Mouse (Mus musculus) bone marrow macrophage, adult 2 months (primary cell): ENCODE data around the gene Abca2. TPM values are rescaled to one million over a fixed set of nuclear protein-coding genes. Genes with fewer than 3 reads are reported as not detected.

Experiments
- H3K27ac ChIP-seq: 2 replicates; pipeline ENCODE4 v1.5.1; 2012; ENCODE audit warnings: low read depth, low read length; ENCODE audit not compliant: insufficient read depth
- H3K4me1 ChIP-seq: 2 replicates; pipeline ENCODE4 v1.6.1; 2012; ENCODE audit warnings: low read length; ENCODE audit not compliant: control insufficient read depth, insufficient read depth
- H3K4me3 ChIP-seq: 2 replicates; pipeline ENCODE4 v1.5.1; 2012; ENCODE audit warnings: mild to moderate bottlenecking, low read length, moderate library complexity; ENCODE audit not compliant: insufficient read depth
- CTCF ChIP-seq: IDR thresholded peaks from 2 replicates; pipeline ENCODE4 v1.5.1; 2012; ENCODE audit warnings: low read depth, mild to moderate bottlenecking, low read length, moderate library complexity
- POLR2A ChIP-seq: IDR thresholded peaks from 2 replicates; pipeline ENCODE4 v1.6.1; 2012; ENCODE audit warnings: mild to moderate bottlenecking, low read depth, low read length, borderline replicate concordance
- polyA plus RNA-seq: library from polyadenylated mRNA; stranded (reverse); fragments of >200 nt; gene quantifications from 2 replicates; pipeline ENCODE4 v1.2.4, GENCODE M21; 2012; ENCODE audit not compliant: missing spikeins, insufficient read depth, insufficient read length

The Abca2 gene
- polyA plus RNA-seq, 1 experiment: 16.4 TPM

GRCm38 (mm10) chr2:25425481-25425880 is 3.0 kb upstream of the Abca2 start:
- peaks cover 28% of the 10 kb centered on the region for H3K4me1 ChIP-seq
- H3K4me3 ChIP-seq: no peak overlapping the region
- no peak for TF ChIP-seq CTCF
- no peak for TF ChIP-seq POLR2A
- no peak overlapping the region for H3K27ac ChIP-seq

DNA sequence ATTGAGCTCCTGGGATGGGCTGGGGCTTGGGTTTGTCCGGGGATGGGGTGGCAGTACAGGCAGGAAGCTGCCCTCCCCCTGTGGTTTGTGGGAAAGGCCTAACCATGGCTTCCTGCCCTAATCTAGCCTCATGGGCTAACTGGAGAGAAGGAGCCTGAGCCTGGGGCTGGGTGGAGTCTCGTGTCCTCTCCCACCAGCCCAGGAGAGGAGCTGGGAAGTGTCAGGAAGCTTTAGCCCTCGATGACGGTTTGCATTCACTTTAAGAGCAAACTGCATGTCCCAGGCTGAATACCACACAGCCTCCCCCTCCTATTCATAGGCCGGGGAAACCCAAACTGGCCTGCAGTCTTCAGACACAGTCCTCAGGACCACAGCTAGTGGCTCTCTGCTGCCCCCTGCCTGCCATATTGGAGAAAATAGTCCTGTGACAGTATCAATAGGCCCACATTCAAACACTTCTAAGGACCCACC is 1.7 kb upstream of the Abca2 start:
- no peak overlapping the region for H3K4me3 ChIP-seq
- H3K4me1 ChIP-seq: peaks cover 28% of the 10 kb centered on the region
- TF ChIP-seq CTCF (peak; percentile 83), POLR2A (no peak)
- H3K27ac ChIP-seq: peak overlapping the region; percentile 15; the same call in 1 of the 2 replicates

DNA sequence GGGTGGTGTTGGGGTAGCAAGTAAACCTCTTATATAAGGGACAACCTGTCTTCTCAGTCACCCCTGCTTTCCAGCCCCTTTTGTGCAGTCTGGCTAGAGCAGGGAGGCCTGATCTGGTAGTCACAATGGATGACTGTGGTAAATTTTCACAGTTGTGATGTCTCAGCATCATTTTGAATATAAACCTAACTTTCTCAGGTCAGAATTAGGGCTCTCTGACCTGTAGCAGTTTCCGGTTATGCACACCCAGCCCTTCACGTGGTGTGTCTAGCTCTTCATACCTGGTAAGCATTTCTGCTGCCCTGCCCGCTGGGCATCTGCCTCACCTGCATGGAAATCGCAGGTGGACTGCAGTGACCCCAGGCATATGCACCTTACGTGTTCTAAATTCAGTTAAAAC is 1.2 kb upstream of the Abca2 start:
- H3K4me1 ChIP-seq: peaks cover 26% of the 10 kb centered on the region
- TF ChIP-seq POLR2A (no peak), CTCF (no peak)
- H3K27ac ChIP-seq: no peak overlapping the region
- H3K4me3 ChIP-seq: no peak overlapping the region

GRCm38 (mm10) chr2:25429435-25430180 is 1.1 kb downstream of the Abca2 start:
- H3K4me3 ChIP-seq: peak overlapping the region; percentile 77
- no peak overlapping the region for H3K27ac ChIP-seq
- peaks cover 10% of the 10 kb centered on the region for H3K4me1 ChIP-seq
- TF ChIP-seq POLR2A: no peak
- TF ChIP-seq CTCF: no peak

GRCm38 (mm10) chr2:25430395-25431233 is 2.1 kb downstream of the Abca2 start:
- TF ChIP-seq CTCF (no peak), POLR2A (no peak)
- Histone ChIP-seq H3K4me3 (no peak overlapping the region), H3K27ac (no peak overlapping the region)

DNA sequence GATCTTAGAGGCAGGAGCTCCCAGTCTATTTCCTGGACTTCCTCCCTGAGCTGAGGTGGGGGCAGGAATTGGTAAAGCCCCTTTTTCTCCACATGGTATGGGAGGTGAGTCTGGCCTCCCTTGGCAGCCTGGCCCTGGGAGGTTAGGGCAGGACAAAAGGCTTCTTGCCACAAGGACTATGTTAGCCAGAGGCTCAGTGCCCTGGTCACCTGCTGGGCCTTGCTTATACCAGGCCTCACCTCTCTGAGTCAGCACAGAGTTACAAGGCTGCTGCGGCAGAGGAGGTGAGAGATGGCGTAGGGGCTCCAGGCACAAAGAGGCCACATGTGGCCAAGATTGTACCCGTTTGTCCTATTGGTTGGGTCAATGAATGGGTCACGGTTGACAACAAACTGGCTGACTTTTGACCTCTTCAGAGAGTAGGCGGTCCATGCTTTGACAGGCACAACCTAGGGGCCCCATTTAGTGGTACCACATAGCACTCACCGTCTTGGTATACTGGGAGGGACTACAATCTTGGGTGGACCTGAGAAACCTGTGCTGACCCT is 2.9 kb downstream of the Abca2 start:
- peaks cover 7% of the 10 kb centered on the region for H3K4me1 ChIP-seq
- TF ChIP-seq POLR2A: no peak
- no peak overlapping the region for H3K4me3 ChIP-seq
- H3K27ac ChIP-seq: no peak overlapping the region

More at GRCm38 (mm10) chr2:25430395-25431233, 2.1 kb downstream of the Abca2 start:
- H3K4me1 ChIP-seq: peaks cover 10% of the 10 kb centered on the region

DNA sequence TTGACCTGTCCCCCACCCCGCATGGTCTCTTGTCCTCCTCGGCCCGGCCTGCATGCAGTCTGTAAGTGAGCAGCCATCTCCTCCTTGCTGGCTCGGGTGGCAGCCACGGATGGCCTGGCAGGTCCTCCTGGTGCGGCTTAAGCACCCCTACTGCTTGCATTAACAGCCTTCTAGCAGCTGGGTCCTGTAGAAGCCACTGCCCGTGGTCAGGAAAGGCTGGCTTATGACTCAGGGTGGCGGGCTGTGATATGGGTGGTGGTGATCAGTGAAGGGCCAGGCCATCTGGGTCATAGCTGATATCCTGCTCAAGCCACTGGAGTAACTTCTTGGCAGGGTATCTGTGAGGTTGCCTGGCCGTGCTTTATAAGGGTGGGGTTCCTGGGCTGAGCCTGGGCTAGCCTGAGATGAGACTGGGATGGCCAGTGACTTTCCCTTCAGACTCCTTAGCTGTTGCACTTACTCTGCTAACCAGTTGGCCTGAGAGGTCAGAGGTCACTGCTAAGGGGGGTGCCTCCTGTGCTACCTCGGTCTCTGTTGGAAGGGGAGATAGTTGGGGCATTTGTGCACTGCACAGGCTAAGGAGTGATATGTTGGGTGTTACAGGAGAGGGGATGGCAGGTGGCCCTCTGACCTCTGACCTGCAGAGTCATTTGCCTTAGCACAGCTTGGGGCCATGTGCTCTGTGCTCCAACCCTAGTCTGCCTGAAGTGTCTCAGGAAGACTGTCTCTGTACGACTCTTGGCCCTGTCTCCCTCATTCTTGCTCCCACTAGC is 4.0 kb downstream of the Abca2 start:
- Histone ChIP-seq H3K27ac (no peak overlapping the region), H3K4me1 (peaks cover 3% of the 10 kb centered on the region; the same call in 1 of the 2 replicates), H3K4me3 (no peak overlapping the region)
- TF ChIP-seq POLR2A (no peak), CTCF (no peak)

- H3K4me3 ChIP-seq: no peak overlapping the region
- TF ChIP-seq CTCF (no peak), POLR2A (no peak)
- H3K27ac ChIP-seq: no peak overlapping the region
- H3K4me1 ChIP-seq: peaks cover 1% of the 10 kb centered on the region; the same call in 1 of the 2 replicates
These were observed 4.6 kb downstream of the Abca2 start for GRCm38 (mm10) chr2:25433101-25433500.

DNA sequence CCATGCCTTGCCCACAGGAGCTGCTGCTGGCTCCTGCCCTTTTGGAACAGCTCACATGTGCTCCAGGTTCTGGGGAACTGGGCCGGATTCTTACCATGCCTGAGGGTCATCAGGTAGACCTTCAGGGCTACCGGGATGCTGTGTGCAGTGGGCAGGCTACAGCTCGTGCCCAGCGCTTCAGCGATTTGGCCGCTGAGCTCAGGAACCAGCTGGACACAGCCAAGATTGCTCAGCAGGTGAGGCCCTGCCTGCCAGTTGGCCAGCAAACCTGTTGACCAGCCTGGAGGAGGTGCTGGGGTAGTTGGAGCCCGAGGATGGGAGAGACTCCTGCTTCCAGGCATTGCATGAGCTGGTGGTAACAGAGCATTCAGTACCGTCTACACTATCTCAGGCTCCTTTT is 5.8 kb downstream of the Abca2 start:
- Histone ChIP-seq H3K4me3 (no peak overlapping the region), H3K27ac (no peak overlapping the region), H3K4me1 (no peaks in the 10 kb centered on the region)
- TF ChIP-seq CTCF (no peak), POLR2A (no peak)
